Mouse (Mus musculus) thymus, adult 2 months (tissue): ENCODE data around the gene Chd6. TPM values are rescaled to one million over a fixed set of nuclear protein-coding genes. Genes with fewer than 3 reads are reported as not detected.

Experiments used
- DNase-seq: peaks from one replicate; pipeline ENCODE4 v3.0.0; 2021
- H3K27ac ChIP-seq: fragments of 200-500 bp; 2 replicates; pipeline ENCODE4 v1.5.1; 2012; ENCODE audit warnings: low read length, control low read depth; ENCODE audit not compliant: control insufficient read depth, insufficient read depth
- H3K27me3 ChIP-seq: fragments of 200-500 bp; 2 replicates; pipeline ENCODE4 v1.6.1; 2012; ENCODE audit warnings: mild to moderate bottlenecking, low read length, moderate library complexity, mixed read lengths; ENCODE audit not compliant: control insufficient read depth, insufficient read depth
- H3K36me3 ChIP-seq: fragments of 200-500 bp; 2 replicates; pipeline ENCODE4 v1.6.1; 2012; ENCODE audit warnings: mild to moderate bottlenecking, low read length, moderate library complexity; ENCODE audit not compliant: control insufficient read depth, insufficient read depth
- H3K4me1 ChIP-seq: fragments of 200-500 bp; replicated peaks from 2 replicates; pipeline ENCODE4 v1.6.1; 2012; ENCODE audit warnings: low read length; ENCODE audit not compliant: control insufficient read depth, insufficient read depth
- H3K4me3 ChIP-seq: fragments of 200-500 bp; 2 replicates; pipeline ENCODE4 v1.5.1; 2012; ENCODE audit warnings: mild to moderate bottlenecking, low read length, control low read depth, moderate library complexity; ENCODE audit not compliant: control insufficient read depth, insufficient read depth
- CTCF ChIP-seq: fragments of 200-500 bp; IDR thresholded peaks from 2 replicates; pipeline ENCODE4 v1.5.1; 2012; ENCODE audit warnings: mild to moderate bottlenecking, control low read depth, low read length, moderate library complexity, borderline replicate concordance; ENCODE audit not compliant: control insufficient read depth, poor library complexity, insufficient read depth; ENCODE audit errors: extremely low read depth
- POLR2A ChIP-seq: fragments of 200-500 bp; IDR thresholded peaks from 2 replicates; pipeline ENCODE4 v1.6.1; 2012; ENCODE audit warnings: mild to moderate bottlenecking, low read length, control low read depth, moderate library complexity; ENCODE audit not compliant: control insufficient read depth, poor library complexity, insufficient read depth; ENCODE audit errors: extremely low read depth
- WGBS: fragments of 180-500 bp; shearing (Covaris S2); methylation state at CpG from one replicate; pipeline ENCODE4 v1.1.7; 2018; 5-methylcytosine and 5-hydroxymethylcytosine counted together
- polyA plus RNA-seq: library from polyadenylated mRNA; depleted of rRNA; stranded (reverse); fragments of >200 nt; gene quantifications from 2 replicates; pipeline ENCODE4 v1.2.3, GENCODE M21; 2012

Chd6 gene
- polyA plus RNA-seq, 1 experiment: 28.5 TPM

- WGBS: 4% methylated on average over 46 of the region's 46 CpGs
- no peak within 1 kb of the TSS for H3K27ac ChIP-seq
- no peak within 1 kb of the TSS for H3K4me3 ChIP-seq
- TF ChIP-seq CTCF: no peak
- no peak for TF ChIP-seq POLR2A
- H3K4me1 ChIP-seq: no peaks in the 10 kb centered on the region
- peaks cover 11% of the 10 kb centered on the region for H3K27me3 ChIP-seq
- no peaks in the 10 kb centered on the region for H3K36me3 ChIP-seq
- no peak for DNase-seq
Observed at GRCm38 (mm10) chr2:160912231-160912671, 196.6 kb downstream of the Chd6 start, which contains the start of gene Emilin3. TSS of gene Emilin3 (minus strand) at chr2:160912328.

DNA sequence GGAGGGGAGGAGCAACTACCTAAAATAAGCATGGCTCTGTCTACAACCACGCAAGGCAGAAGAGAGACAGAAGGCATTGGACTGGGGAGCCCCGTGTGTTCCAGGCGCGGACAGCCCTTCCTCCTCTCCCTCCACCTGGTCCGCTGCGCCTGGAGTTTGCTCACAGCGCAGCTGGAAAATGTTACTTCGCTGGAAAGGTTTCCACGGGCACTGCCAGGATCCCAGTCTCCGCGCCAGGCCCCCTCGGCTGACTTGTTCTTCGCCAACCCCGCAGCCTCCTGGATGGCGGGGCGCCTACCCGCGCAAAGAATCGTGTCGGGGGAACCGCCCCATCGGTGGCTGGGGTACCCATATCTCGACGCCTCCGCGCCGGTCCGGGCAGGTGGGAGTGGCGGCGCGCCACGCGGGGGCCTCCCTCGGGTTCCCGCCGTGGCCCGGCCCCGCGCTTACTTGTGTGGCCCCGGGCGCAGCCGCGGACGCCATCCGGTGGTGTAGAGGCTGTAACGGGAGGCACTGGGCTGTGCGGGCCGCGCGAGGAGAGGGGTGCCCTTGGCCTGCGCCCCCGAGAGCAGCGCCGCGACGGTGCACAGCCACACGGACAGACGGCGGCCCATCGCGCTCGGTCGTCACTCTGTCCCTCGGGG, 197.2 kb downstream of the Chd6 start:
- 6% methylated on average over 64 of the region's 64 CpGs for WGBS
- H3K27ac ChIP-seq: no peak overlapping the region

DNA sequence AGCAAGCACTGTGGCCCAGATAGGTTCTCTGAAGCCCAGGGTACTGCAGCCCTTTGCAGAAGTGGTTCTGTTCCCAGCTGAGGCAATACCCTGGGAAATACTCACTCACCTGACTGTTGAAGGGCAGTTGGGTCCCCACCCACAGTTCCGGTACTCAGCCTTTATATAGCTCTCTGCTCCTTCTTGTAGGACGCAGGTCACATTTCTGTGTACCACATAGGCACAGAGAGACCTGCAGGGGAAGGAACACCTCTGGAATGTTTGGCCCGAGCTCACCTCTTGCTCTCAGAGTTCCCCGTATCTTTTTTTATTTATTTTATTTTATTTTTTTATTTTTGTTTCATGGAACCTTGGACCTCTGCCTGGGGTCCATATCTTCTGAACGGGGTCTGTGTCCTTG, 198.2 kb downstream of the Chd6 start:
- no peak overlapping the region for H3K27ac ChIP-seq
- no peaks in the 10 kb centered on the region for H3K36me3 ChIP-seq
- H3K4me1 ChIP-seq: no peaks in the 10 kb centered on the region
- no peak for DNase-seq
- TF ChIP-seq POLR2A: no peak
- TF ChIP-seq CTCF: no peak
- H3K4me3 ChIP-seq: no peak overlapping the region
- WGBS: 87% methylated on average over 5 of the region's 5 CpGs
- peaks cover 11% of the 10 kb centered on the region for H3K27me3 ChIP-seq

More for the DNA sequence above, 197.2 kb downstream of the Chd6 start:
- TF ChIP-seq CTCF (no peak), POLR2A (no peak)
- no peaks in the 10 kb centered on the region for H3K4me1 ChIP-seq
- H3K27me3 ChIP-seq: peaks cover 11% of the 10 kb centered on the region
- H3K36me3 ChIP-seq: no peaks in the 10 kb centered on the region
- no peak for DNase-seq
- no peak overlapping the region for H3K4me3 ChIP-seq

DNA sequence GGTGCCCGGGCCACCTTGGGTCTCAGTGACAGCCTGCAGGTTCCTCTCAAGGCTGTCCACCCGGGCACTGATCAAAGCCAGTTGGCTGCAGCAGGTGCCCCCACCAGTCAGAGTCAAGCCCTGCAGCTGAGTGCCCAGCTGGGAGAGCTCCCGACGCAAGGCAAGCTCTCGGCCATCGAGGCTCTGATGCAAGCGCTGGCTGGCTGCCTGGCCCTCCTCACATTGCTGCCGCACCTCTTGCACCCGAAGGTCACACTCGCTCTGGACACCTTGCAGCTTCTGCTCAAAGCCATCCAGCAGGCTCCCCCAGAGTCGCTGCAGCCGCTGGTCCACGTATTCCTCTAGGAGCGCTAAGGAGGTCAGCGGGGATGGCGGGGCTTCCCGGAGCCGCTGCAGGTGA, 200.3 kb downstream of the Chd6 start:
- Histone ChIP-seq H3K4me1 (no peaks in the 10 kb centered on the region), H3K27ac (no peak overlapping the region), H3K4me3 (no peak overlapping the region), H3K36me3 (no peaks in the 10 kb centered on the region), H3K27me3 (peaks cover 11% of the 10 kb centered on the region)
- DNase-seq: no peak
- no peak for TF ChIP-seq POLR2A
- TF ChIP-seq CTCF: no peak
- WGBS: 70% methylated on average over 18 of the region's 18 CpGs

DNA sequence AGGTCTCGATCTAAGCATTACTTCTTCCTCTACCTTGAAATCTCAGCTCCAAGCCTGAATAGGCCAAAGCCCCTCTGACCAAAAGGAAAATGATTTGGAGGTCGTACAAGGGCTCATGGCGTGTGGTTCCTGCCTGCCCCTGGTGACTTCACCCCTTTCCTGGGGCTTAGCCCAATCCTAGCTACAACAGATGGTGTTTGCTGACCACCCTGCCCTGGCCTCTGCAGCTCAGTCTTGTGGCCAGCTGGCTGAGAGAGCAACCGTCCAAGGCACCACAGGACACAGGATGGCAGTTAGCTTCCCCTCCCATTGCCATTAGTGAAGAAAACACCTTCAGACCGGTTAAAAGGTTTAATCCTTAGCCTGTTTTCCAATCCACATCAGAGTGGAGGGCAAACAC, 202.8 kb downstream of the Chd6 start:
- Histone ChIP-seq H3K4me1 (no peaks in the 10 kb centered on the region), H3K36me3 (no peaks in the 10 kb centered on the region), H3K27me3 (peaks cover 2% of the 10 kb centered on the region; the same call in 1 of the 2 replicates), H3K4me3 (no peak overlapping the region), H3K27ac (no peak overlapping the region)
- 87% methylated on average over 5 of the region's 5 CpGs for WGBS
- no peak for DNase-seq
- no peak for TF ChIP-seq POLR2A
- no peak for TF ChIP-seq CTCF

- Histone ChIP-seq H3K27ac (no peak overlapping the region), H3K36me3 (no peaks in the 10 kb centered on the region), H3K27me3 (no peaks in the 10 kb centered on the region), H3K4me3 (no peak overlapping the region), H3K4me1 (no peaks in the 10 kb centered on the region)
- WGBS: 97% methylated on average over 12 of the region's 12 CpGs
- TF ChIP-seq CTCF (no peak), POLR2A (no peak)
- no peak for DNase-seq
Observed at GRCm38 (mm10) chr2:160905301-160905700, 203.6 kb downstream of the Chd6 start.
